Mouse (Mus musculus) left cerebral cortex, adult 18-20 months (tissue): Measurements from ENCODE around the gene Rnase4. TPM values are rescaled to one million over a fixed set of nuclear protein-coding genes. Genes with fewer than 3 reads are reported as not detected.

Experiments
- total RNA-seq, 2 experiments: library from RNA; stranded (reverse); gene quantifications; 2 replicates each; pipeline ENCODE4 v1.2.3; 2021

The Rnase4 gene
- total RNA-seq, 2 experiments from 2014 or later: 16.5 to 18.1 TPM

Other genes starting within 250 kb of the Rnase4 start
- 1 to 10 TPM; 2.6 to 4.6 TPM for gene Tep1, start 220.5 kb upstream of the Rnase4 start, total RNA-seq
- 1 to 10 TPM; 5.6 to 6.5 TPM for gene Klhl33, start 193.6 kb upstream of the Rnase4 start, total RNA-seq
- 10 to 100 TPM; 30.9 to 35.2 TPM for gene Osgep, start 166.2 kb upstream of the Rnase4 start, total RNA-seq
- 10 to 100 TPM; 57.7 to 61.6 TPM for gene Apex1, start 166.1 kb upstream of the Rnase4 start, total RNA-seq
- 100 to 1,000 TPM in 1 of 2 experiments, 10 to 100 TPM in 1; 92.3 to 102 TPM for gene Pip4p1, start 160.2 kb upstream of the Rnase4 start, total RNA-seq
- gene Pnp, start 160.0 kb upstream of the Rnase4 start, total RNA-seq: 10 to 100 TPM; 13.7 to 16.4 TPM
- 10 to 100 TPM in 1 of 2 experiments, 1 to 10 TPM in 1; 5.3 to 10.1 TPM for gene Gm49342, start 146.6 kb upstream of the Rnase4 start, total RNA-seq
- 1 to 10 TPM in 1 of 2 experiments, under 1 TPM in 1; 0.46 to 1.1 TPM for gene Pnp2, start 135.1 kb upstream of the Rnase4 start, total RNA-seq
- under 1 TPM in 1 of 2 experiments, not detected in 1; 0.30 TPM for gene Rnase10, start 83.3 kb upstream of the Rnase4 start, total RNA-seq
- not detected for gene Rnase9, start 49.2 kb upstream of the Rnase4 start, total RNA-seq
- not detected for gene Rnase11, start 40.9 kb upstream of the Rnase4 start, total RNA-seq
- gene Rnase12, start 33.4 kb upstream of the Rnase4 start, total RNA-seq: not detected
- gene Olfr750, start 16.6 kb upstream of the Rnase4 start, total RNA-seq: not detected
- gene Ang, start 73 bp downstream of the Rnase4 start, total RNA-seq: 1 to 10 TPM; 4.0 to 4.3 TPM
- gene Eddm3b, start 23.3 kb downstream of the Rnase4 start, total RNA-seq: not detected
- gene Rnase6, start 32.8 kb downstream of the Rnase4 start, total RNA-seq: not detected
- gene Rnase1, start 55.7 kb downstream of the Rnase4 start, total RNA-seq: 1 to 10 TPM in 1 of 2 experiments, under 1 TPM in 1; 0.63 to 1.1 TPM
- gene Rnase2b, start 71.2 kb downstream of the Rnase4 start, total RNA-seq: not detected
- not detected for gene Ang2, start 108.1 kb downstream of the Rnase4 start, total RNA-seq
- not detected for gene Ear14, start 112.3 kb downstream of the Rnase4 start, total RNA-seq
- not detected for gene Rnase2a, start 165.0 kb downstream of the Rnase4 start, total RNA-seq